Mouse (Mus musculus): ENCODE measurements around the gene Taf11. TPM values are rescaled to one million over a fixed set of nuclear protein-coding genes. Genes with fewer than 3 reads are reported as not detected.

The Taf11 gene
- 10 to 100 TPM; 14.8 to 16.0 TPM for total RNA-seq (2021)
- long read RNA-seq, experiment 1, transcript Taf11-201 (5 exons, 1,220 nt), result major isoform, 9 of 11 reads
- long read RNA-seq, experiment 1, partial matches to known transcripts, result 1 of 11 reads
- long read RNA-seq, experiment 1, other reads (novel, unspliced or antisense), result 1 of 11 reads
- long read RNA-seq, experiment 2, transcript Taf11-201 (5 exons, 1,220 nt), result major isoform, 14 of 21 reads
- long read RNA-seq, experiment 2, partial matches to known transcripts, result 0 of 21 reads
- long read RNA-seq, experiment 2, other reads (novel, unspliced or antisense), result 7 of 21 reads

DNA sequence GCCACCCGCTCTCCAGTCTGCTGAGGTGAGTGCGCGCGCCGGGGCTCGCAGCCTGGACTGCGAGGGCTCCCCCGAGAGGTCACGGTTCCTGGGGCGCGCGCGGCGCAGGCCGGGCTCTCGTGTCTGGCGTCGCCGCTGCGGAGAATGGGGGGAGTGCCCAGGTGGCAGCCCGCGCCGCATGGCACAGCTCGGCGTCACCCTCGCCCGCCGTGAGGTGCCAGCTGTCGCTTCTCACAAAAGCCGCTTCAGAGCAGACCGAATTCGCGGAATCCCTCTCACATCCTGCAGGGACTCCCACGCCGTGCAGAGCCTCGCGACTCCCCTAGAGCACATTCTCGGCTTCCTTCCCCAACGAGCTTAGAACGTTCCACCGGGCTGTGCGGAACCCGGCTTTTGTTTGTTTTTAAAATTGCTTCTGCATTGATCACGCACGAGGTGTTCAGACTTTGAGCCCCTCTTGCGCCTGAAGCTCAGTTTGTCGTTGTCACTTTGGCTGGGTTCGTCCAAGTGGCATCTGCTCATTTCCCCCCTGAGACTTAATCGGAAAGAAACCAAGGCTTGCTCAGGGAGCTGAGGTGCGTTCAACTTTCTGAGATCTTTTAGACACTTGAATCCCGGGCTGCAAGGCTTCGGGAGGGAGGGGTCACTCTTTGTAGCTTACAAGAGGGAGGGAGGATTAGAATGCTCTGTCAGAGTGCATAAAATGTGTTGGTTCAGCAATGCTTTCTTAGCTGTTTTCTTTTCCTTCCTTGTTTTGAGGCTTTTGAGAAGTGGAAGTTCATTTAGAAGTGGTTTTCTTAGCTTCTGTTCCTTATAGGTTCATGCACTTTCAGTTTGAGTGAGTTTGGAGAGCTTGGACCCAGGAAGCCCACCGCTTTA lies at the start of gene Taf11:
TSS of gene Taf11 (minus strand) at position 223 of the 879 bp plus-strand sequence.
- DNase-seq, result no peak
- intact Hi-C loops (cut with DNase I), result loop anchor here (2.0 to 5.0 kb wide), 3 partner anchors 57 to 169 kb away; no protein-coding TSS in a partner anchor

DNA sequence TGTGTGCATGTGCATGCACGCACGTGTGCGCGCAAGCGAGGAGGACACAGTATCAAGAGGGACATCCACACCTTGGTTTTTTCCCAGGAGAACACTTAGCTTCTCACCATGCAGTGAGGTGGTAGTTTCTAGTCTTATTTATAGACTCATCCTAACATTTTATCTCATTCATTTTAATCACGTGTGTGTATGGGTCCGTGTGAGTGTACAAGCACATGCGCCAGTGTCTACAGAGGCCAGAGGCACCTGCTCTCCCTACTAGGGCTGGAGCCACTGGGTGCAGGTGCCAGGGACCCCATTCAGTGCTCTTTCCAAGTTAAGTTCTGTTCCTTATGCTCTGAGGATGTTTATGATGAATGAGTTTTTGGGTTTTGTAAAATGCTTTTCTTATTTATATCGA lies 48.0 kb upstream of the Taf11 start:
- no peak for DNase-seq
- intact Hi-C loops (cut with DNase I), result no loop called here

DNA sequence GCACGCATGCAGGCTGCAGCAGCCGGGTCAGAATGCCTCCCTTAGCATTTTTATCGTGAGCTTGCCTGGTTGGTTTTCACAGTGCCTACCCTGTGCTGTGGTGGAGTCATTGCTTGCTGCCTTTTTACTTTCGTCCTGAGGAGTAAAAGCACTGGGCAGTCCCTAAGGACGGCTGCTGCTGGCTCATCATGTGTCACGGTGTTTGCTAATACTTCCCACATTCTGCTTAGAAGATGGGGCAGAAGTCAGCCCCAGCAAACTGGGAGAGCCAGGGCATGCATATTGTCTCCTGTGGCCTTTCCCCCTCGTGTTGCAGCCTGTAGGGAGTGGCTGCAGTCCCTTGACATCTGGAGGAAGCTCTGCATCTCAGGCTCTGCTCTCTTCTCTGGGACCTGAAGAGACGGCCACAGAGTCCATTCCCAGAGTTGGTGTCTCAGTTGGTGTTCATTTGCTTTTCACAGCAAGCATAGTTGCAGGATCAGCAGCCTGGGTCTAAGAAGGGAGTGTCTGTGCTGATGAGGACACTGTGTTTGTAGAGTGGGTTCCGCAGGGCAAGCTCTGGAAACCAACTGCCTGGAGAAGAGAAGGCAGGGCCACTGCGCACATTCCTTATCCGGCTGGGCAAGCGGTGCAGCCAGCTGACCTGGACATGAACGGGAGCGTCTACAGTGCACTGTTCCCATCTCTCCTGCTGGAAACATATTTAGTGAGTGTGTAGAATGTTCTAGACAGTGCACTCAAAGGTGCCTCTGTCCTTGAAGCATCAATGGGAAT lies 45.2 kb upstream of the Taf11 start:
- intact Hi-C loops (cut with DNase I), result no loop called here

DNA sequence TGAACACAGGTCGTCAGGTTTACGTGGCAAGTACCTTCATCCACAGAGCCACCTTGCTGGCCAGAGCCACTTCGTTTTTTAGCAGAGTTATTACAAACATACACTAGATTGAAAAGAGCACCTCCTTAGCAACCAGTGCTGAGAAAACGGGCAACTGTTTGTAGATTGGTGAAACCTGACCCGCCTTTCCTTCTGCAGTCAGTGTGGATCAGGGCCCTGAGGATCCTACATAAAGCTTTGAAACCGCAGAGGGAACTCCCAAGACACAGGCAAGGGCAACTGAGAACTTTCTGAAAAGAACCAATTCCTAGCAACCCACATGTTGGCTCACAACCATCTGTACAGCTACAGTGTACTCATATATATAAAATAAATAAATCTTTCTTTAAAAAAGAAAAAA lies 43.5 kb upstream of the Taf11 start:
- DNase-seq, result no peak
- intact Hi-C loops (cut with DNase I), result no loop called here

More for the DNA sequence above, 45.2 kb upstream of the Taf11 start:
- DNase-seq, result no peak

DNA sequence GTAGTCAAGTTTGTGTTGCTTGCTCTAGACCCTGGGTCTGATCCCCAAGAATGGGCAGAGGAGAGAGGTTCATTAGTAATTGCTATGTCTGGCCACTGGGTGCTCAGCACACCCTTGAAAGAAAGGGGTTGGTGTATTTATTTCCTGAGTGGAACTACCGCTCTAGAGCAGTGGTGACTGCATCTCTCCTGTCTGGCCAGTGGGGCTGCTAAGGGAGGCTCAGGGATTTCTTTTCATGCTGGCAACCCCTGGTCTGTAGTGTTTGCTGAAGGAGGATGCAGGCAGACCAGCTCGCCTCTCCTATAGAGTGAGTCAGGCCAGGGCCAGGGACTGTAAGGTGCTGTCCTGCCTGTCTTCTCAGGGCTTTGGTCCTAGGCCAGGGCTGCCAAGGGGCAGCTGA lies 37.5 kb upstream of the Taf11 start:
- intact Hi-C loops (cut with DNase I), result no loop called here

DNA sequence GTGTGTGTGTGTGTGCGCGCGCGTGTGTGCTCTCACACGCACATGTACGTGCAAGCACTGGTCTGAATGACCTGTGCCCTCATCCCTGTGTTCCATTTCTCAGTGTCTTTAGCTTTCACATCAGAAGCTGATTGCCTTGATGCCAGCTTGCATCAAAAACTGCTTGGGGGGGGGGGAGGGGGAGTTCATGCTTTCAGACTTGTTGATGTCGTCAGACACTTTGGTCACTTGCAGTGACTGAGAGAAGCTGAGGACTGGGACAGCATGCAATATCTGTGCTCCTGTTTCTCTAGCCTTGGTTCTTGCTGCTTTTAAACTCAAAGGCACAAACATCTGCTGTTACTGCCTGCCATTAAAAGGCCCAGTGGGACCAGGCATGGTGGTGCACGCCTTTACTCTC lies 36.7 kb upstream of the Taf11 start:
- DNase-seq, result no peak
- intact Hi-C loops (cut with DNase I), result no loop called here

More for the DNA sequence above, 37.5 kb upstream of the Taf11 start:
- no peak for DNase-seq

DNA sequence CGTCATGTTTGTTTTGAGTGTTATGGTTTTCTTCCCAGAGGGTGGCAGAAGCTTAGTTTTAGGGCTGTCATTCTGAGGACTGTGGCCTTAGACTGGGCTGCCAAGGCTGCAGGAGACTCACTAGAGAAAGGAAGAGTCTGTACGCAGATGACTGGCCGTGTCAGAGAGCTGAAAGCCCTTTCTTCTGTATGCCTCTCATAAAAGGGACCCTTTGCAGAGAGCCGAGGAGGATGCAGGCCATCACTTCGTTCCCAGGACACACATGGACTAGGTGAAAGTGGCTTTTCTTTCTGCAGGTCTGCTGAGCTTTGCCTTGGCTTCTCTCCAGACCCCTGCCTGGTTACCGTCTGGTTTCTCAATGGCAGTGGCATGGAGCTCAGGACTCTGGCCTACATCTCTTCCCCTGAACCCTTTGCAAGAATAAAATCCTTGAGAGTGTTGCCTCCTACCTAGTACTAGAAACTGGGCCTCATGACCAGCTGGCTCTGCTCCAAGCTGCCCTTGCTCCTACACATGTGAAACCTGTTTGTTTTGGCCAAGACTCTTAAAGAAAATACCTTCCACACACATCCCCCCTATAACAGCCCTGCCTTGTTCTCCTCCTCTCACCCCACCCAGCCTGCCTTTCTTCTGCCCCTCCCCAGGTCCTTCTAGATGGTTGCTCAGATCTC lies 36.0 kb upstream of the Taf11 start:
- no peak for DNase-seq
- intact Hi-C loops (cut with DNase I), result no loop called here

DNA sequence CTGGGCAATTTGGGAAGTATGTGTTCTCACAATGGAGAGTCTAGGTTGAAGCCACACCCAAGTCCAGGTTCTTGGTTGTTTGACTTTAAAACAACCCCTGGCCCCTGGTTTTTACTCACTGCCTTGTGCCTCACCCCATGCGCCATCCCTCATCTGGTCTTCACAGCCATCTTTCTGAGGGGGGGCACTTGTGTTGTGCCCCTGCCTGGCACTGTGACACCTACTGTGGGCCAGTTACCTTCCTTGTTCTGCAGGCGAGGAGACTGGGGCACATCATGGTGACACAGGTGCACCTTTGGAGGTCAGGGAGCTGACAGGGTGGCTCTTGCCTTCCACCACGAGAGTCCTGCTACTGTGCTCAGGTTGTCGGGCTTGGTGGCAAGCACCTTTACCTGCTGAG lies 32.5 kb upstream of the Taf11 start:
- intact Hi-C loops (cut with DNase I), result no loop called here
- no peak for DNase-seq

DNA sequence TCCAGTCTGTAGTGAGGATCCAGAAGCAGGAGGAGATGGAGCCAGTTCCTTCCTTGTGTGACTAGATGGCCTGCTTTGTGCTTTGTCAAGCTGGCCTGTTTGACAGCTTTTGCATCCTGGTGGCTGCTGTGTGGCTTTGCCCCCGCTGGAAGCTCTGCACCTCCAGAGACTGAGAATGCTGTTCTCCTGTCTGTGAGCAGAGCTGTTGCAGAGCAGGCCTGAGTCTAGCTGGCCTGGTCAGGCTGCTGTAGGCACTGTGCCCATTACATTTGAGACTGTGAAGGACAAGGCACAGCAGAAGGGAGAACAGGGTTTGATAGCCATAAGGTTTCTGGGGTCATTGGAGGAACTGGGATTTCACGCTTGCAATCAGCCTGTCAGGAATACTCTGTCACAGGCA lies 32.1 kb upstream of the Taf11 start:
- no peak for DNase-seq
- intact Hi-C loops (cut with DNase I), result no loop called here

DNA sequence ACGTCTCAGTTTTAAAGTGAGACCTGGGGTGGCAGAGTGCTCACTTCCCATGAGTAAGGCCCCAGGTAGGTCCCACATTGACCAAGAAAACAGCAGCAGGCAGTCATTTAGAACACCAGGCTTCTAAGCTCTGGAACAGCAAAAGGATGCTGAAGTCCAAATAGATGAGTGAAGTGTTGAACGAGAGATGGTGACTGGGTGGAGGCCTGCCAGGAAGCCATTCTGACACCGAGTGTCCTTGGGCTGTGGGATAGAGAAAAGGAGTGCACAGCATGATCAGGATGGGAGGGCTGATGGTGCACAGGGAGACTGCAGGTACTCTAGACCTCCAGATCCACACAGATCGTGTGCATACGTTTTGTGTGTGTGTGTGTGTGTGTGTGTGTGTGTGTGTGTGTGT lies 31.5 kb upstream of the Taf11 start:
- DNase-seq, result no peak
- intact Hi-C loops (cut with DNase I), result no loop called here

DNA sequence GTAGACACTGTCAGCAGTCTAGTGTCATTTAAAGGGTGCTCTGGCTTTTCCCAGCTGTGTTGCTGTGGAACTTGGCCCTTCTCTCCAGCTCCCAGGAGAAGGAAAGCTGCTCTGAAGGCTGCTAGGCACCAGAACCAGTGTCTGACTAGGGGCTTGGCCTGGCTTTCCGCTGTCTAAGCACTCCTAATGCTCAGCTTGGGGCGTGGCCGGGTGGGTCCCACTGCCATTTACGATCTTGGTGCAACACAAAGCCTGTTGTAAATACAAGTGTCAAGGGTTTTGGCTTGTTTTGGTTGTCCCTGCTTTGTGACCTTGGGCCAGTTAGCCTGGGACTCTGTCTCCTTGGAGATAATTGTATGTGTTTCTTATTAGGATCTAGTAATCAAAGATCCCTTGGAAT lies 30.7 kb upstream of the Taf11 start:
- DNase-seq, result no peak
- intact Hi-C loops (cut with DNase I), result no loop called here

DNA sequence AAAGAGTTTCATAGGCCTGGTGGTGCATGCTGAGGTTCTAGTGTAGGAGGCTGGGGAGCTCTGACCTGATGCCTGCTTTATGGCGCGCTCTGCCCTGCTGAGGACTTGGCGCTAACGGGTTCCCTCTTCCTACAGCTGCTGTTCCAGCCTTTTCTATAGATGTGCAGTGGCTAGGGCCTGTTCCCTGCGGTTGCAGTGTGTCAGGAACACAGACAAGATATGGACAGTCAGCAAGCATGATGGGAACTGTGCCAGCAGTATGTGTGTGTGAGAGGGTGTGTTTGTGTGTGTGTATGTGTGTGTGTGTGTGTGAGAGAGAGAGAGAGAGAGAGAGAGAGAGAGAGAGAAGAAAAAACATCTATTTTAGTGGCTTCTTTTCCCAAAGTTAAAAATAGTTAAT lies 29.4 kb upstream of the Taf11 start:
- intact Hi-C loops (cut with DNase I), result no loop called here

DNA sequence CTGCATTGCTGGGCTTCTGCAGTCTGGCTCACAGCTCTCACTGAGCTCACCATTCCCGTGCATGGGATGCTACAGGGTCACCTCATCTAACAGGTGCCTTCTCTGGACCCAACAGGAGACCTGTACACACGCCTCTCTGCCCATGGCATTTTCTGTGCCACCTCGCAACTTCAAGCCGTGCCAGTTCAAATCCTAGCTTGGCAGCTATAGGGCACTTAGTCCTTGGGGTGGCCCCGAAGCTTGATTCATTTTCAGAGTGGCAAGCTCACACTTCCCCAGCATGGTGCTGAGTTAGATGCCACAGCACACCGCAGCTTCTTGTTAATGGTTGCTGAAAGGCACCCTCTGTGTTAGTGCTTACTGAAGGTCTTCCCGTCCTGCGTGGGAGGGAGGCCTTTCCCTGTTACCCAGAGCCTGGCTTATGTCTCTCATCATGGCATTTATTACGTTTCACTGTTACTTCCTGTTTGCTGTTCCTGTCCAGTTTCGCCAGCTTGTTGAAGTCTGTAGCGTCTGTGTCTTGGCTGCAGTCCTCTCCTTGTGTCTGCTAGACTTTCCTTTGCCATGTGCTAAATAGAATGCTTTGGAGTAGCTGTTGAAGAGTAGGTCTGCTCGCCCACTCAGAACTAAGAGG lies 28.6 kb upstream of the Taf11 start:
- intact Hi-C loops (cut with DNase I), result no loop called here
- no peak for DNase-seq

More for the DNA sequence above, 29.4 kb upstream of the Taf11 start:
- no peak for DNase-seq

DNA sequence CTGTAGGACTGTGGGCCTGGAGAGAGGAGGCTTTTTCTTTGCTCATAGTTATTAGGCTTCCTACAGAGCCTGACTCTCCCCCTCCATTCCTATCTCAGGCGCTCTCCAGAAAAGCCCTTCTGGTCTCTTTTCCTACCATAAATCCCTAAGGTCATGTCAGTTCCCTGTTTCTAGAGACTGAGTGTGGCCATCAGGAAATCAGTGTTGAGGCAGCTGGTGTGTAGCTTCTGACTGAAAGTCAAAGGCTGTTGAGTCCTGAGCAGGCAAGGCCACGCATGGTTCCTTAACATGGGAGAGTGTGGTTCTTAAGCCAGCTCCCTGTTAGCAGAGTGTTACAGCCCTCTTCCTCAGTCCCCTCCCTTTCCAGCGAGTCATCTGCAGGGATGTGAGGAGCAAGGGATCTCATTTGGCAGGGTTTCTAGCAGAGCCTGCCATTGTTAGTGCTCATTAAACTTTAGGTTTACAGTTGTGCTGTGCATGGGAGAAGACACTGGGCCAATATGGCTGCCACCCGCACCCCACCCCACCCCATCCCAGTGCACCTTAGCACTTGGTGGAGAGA lies 27.5 kb upstream of the Taf11 start:
- no peak for DNase-seq
- intact Hi-C loops (cut with DNase I), result no loop called here

DNA sequence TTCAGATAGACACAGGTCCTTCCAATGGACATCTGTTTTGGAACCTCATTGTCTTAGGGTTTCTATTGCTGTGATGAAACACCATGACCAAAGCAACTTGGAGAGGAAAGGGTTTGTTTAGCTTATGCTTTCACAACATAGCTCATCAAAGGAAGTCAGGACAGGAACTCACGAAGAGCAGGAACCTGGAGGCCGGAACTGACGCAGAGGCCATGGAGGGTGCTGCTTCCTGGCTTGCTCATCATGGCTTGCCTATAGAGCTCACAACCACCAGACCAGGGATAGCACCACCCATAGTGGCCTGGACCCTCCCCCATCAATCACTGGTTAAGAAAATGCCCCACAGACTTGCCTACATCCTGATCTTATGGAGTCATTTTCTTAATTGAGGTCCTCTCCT lies 25.4 kb upstream of the Taf11 start:
- intact Hi-C loops (cut with DNase I), result no loop called here
- no peak for DNase-seq

DNA sequence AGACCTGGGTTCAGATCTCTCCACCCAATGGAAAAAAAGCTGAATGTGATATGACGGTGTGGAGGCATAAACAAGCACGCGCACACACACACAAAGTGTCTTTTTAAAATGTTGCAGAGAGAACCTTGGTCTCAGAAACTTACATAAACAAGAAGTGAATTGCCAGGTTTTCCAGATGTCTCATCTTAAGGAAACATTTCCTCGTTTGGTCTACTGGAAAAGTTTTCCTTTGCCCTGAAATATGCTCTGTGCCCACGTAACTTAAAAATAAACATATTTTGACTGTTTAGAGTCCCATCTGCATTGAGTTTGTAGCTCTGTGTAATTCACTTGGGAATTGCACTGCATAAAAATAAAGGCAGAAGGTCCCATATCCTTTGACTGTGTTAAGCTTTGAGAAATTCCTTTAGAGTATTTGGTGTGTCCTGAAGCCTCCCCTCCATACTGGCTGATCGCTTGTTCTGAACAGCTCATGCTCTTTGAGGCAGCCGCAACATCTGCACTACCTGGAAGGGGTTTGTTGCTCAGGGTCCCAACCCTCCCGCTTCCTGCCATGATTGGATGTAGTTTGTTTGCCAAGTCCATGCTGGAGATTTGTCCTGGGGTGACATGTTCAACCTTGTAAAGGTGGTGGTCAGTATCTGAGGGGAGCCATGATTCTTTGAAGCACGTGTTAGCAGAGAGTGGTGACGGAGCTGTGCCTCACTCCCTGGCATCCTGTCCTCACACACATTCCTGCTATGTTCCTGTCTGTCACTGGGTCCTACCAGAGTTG lies 24.7 kb upstream of the Taf11 start:
- intact Hi-C loops (cut with DNase I), result no loop called here
- DNase-seq, result no peak

DNA sequence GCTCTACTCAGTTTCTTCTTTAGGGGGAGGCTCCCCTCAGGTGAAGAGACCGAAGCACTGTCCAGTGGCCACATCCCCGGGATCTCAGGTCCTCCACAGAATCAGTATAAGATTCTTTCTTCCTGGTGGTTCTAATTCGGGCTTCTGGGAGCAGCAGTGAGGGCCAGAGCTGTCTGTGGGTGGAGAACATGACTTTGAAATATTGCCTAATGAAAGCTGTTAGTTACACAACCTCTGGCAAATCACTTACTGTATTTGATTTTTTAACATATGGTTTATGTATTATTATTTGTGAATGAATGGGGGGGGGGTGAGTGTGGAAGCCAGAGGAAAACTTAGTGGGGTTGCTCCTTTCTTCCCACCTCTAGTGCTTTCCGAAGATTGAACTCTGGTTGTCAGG lies 22.2 kb upstream of the Taf11 start:
- intact Hi-C loops (cut with DNase I), result no loop called here
- no peak for DNase-seq

DNA sequence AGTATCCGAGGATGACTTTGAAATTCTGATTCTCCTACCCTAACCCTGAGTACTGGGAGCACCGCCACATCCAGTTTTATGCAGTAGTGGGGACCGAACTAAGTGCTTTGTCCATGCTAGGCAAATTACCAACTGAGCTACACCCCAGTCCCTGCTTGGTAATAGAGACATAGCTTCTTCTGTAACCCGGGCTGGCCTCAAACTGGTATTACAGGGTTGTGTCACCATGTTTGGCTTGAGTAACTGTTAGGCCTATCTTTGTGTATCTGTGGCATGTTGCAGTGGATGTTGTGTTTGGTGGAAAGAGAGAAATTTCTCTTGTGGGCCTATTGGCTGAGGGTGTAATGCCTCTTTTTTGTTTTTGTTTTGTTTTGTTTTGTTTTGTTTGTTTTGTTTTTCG lies 20.6 kb upstream of the Taf11 start:
- intact Hi-C loops (cut with DNase I), result no loop called here

DNA sequence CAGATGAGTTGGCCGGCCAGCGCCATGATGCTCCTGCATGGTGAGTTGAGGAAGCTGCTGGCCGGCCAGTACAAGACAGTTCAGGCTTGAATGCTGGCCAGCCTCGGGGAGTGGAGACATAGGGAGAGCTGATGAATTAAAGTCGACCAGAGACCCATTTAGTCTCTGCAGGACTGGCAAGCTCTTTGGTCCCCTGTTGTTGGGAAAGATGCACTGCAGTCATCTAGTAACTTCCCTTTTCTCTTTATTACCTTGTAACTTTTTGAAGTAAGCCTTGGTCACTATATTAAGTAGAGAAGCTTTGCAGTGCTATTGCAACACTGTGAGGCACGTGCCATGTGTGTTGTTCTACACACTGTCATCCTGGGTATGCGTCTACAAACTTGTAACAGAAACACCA lies 15.9 kb upstream of the Taf11 start:
- no peak for DNase-seq
- intact Hi-C loops (cut with DNase I), result no loop called here

More for the DNA sequence above, 20.6 kb upstream of the Taf11 start:
- no peak for DNase-seq

Data from gastrocnemius, postnatal 36 days (tissue).